Mouse (Mus musculus) heart, postnatal 0 days (tissue): ENCODE data around the gene Rnf187.

ENCODE experiments used
- CTCF ChIP-seq: IDR thresholded peaks from 2 replicates; pipeline ENCODE4 v1.5.1; 2016; ENCODE audit warnings: antibody characterized with exemption, control low read depth, low read depth
- EP300 ChIP-seq: IDR thresholded peaks from 2 replicates; pipeline ENCODE4 v1.6.1; 2016; ENCODE audit warnings: antibody characterized with exemption, low read depth

DNA sequence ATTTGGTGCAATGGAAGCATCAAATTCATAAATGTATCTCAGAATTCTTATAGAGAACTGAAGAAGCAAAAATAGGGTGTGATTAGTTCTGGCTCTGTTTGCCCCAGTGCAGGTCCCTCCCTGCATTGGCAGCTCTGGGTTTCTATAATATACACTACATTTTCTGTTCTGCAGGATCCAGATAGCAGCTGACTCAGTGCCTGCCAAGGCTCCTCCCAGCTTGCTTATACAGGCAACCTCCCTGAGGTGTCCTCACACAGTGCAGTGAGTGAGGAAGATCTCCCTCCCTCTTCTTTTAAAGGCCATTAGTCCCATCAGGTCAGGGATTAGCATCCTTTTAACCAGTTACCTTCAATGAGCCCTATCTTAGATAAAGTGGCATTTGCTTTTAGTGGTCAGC is 37.6 kb downstream of the Rnf187 start:
- TF ChIP-seq EP300, result no peak
- TF ChIP-seq CTCF, result no peak
